Mouse (Mus musculus) lung, postnatal 36 days (tissue): ENCODE results near the gene Ntpcr.
A peak's percentile ranks its signal among the peaks of the same experiment; 100 is the strongest.

ENCODE experiments used
- DNase-seq: peaks from one replicate; pipeline ENCODE4 v3.0.0; 2022; ENCODE audit warnings: mixed read lengths

Gene Ntpcr

DNA sequence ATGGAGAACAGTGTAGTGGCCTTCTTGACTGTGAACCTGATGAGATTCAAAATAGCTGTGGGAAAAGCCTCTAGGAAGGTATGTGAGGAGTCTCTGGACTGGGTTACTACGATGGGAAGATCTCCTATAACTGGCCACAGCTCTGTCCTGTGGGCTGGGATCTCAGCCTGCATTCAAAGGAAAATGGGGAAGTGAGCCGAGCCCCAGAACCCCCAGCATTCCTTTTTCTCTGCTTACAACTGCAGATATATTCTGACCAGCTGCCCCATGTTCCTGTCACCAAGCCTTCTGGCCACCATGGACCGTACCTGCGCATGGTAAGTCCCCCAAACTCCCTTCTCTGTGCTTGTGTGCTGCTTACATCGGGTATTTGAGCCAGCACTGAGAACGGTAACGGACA is at the start of gene Ntpcr:
Gene Ntpcr, plus strand, starts transcription at position 218 of the 400 bp plus-strand sequence.
- DNase-seq = no peak

- no peak for DNase-seq
Measured at GRCm38 (mm10) chr8:125680851-125681408, 48.8 kb upstream of the Ntpcr start.

GRCm38 (mm10) chr8:125685216-125685760 is 44.5 kb upstream of the Ntpcr start:
- DNase-seq = no peak

DNA sequence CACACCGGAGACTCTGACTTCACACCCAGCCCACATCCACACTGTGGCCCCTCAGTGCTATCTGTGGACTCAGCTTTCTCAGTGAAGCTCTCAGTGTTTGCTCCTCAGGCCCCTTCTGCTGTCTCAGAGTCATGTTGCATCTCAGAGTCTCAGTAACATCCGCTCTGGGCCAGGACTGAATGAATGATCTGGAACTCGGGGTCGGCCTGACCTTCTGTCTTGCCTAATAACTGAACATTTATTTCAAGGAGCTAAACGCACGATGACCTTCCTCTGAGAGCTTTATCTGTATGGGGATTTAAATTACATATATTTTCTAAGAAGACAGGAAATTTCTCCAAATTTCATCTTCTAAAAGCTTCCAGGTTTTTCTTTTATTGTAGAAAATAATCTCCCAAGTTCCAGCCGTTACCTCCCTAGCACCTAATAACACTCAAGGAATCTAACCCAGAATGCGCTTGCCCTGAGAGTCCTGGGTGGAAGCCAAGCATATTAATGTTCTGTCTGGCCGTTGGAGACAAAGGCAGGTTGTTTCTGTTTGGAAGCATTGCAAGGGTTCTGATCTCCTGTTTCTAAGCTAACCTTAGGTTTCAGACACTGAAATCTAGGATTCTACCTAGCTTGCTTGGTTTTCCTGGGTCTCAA is 43.4 kb upstream of the Ntpcr start:
- no peak for DNase-seq

DNA sequence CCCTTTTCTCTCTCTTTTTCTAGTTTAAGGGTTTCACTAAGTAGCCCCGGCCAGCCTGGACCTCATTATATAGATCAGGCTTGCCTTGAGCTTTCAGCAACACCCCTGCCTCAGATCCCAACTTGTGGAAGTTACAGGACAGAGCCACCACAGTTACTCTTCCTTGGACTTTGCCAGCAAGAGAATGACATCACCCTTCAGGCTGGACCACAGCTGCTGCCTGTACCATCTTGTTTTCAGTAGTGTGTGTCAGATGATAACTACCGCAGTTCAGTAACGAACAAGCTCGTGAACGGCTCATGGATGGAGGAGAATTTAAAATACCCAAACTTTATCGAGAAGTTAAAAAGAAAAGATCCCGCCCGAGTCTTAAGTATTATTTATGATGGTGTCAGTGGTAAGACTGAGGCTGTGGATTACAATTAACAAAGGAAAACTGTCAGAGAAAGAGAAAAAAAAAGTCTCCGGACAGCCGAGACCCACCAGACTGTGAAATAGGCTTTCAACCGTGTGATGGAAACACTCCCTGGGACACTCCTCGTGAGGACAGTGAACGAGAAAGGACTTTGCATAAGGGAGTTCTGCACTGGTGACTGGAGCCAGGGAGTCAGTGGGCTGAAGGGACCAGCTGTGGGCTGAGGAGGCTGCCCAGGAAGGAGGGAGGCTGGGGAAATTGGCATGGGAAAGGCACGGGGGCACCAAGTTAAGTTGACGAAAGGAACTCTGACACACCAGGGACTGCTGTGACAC is 39.4 kb upstream of the Ntpcr start:
- DNase-seq = no peak

- no peak for DNase-seq
Measured at GRCm38 (mm10) chr8:125690961-125691360, 38.8 kb upstream of the Ntpcr start.

- no peak for DNase-seq
Measured at GRCm38 (mm10) chr8:125692447-125692846, 37.3 kb upstream of the Ntpcr start.

DNA sequence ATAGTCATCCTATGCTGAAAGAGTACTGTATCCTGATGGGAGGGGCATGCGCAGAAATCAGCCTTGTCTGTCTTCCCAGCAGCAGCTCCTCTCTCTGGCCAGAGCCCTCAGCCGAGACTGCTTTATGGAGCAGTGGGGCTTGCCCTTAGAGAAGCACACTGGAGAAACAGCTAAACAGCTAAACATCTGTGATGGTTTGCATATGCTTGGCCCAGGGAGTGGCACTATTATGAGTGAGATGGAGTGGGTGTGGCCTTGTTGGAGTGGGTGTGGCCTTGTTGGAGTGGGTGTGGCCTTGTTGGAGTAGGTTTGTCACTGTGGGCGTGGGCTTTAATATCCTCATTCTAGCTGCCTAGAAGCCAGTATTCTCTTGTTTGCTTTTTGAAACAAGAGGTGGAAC is 36.6 kb upstream of the Ntpcr start:
- DNase-seq = no peak

DNA sequence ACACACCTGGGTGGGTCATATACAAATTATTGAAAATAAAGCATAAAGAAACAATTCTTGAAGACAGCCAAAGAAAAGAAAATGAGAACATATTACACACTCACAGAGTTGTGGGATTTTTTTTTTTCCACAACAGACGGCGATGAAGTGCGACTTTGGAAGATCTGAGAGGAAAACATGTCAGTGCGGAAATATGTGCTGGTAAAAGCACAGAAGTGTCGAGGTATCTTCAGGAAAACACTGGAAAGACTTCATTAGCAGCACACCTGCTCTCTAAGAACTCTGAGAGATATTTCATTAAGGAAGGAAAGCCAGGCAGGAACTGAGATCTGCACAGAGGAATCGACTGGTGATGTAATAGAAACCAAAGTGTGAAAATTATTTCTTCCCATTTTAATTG is 33.8 kb upstream of the Ntpcr start:
- no peak for DNase-seq

DNA sequence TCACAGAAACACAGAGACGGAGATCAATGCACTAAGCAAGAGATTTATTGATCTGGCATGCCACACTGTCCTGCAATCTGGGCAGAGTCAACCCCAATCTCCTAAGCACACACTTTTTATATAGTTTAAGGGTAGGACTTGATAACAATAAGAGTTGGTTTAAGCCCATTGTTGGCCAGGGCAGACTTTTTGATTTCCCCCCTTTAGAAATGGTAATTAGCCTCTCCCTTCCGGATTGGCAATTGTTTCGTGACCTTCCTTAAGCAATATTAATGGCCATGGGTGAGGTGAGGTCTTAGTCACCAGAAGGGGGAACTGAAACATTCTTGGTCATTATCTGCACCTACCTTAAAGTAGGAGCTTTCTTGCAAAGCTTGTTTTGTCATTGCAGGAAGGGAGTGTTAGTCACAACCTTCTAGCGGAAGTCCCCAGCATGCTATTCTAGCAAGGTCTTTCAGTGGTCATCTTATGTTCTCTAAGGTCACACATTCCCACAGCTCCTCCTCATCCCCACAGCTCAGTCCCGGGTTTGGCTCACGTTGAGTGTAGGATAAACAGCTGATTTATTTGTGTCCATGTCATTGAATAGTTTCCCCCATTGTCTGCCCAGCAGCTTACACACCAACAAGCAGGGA is 30.3 kb upstream of the Ntpcr start:
- no peak for DNase-seq

- DNase-seq = no peak
Measured at GRCm38 (mm10) chr8:125700407-125700806, 29.4 kb upstream of the Ntpcr start.

GRCm38 (mm10) chr8:125702868-125703473 is 26.8 kb upstream of the Ntpcr start:
- no peak for DNase-seq

- DNase-seq = no peak
Measured at GRCm38 (mm10) chr8:125704434-125704833, 25.3 kb upstream of the Ntpcr start.

- no peak for DNase-seq
Measured at GRCm38 (mm10) chr8:125705816-125706215, 23.9 kb upstream of the Ntpcr start.

- DNase-seq = no peak
Measured at GRCm38 (mm10) chr8:125709171-125709570, 20.6 kb upstream of the Ntpcr start.

GRCm38 (mm10) chr8:125711514-125711913 is 18.2 kb upstream of the Ntpcr start:
- no peak for DNase-seq

GRCm38 (mm10) chr8:125716211-125716610 is 13.6 kb upstream of the Ntpcr start:
- no peak for DNase-seq

DNA sequence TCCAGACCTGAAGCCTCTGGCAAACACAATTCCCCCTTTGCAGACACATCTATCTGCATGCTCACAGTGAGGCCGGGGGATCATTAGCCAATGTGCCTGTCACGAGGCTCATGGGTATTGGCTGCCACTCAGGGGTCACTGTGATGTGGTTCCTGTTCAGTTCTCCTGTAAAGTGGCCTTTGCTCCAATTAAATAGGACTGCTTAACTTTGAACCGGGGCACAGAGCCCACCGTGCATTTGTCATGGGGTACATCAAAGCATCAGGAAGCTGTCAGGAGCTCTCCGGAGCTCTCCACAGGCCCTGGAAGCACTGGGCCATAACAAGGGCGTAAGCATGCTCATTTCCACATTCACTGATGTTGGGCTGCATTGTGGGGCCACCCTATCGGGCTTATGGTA is 13.2 kb upstream of the Ntpcr start:
- no peak for DNase-seq

DNA sequence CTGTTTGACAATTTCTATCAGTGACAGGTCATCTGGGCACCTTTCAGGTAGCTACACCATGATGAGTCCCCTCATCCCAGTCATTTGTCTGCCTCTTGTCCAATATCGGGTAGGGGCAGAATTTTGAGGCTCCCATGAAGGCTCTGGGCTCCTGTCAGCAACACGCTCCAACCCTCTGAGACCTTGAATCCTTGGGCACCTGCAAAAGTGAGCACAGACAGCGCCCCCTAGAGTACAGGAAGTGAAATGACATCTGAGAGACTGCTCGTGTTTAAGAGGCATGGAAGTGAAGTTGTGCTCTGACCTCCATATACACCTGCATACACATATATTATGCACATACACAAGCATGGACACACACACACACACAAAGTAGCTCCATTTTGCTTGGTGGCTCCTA is 10.8 kb upstream of the Ntpcr start:
- DNase-seq = no peak

DNA sequence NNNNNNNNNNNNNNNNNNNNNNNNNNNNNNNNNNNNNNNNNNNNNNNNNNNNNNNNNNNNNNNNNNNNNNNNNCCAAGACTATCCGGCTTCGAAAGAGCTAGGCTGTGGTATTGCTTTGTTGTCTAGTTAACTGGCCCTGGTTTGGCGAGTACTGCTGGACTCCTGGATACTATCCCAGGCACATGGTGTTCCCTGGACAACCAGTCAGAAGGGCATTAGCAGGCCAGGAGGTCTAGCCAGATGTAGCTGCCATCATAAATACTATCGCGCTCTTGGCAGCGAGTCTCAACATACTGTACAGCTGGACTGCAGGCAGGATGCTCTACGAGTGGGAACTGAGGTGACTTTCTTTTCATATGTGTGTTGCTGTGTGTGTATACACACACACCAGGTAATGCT is 7.1 kb upstream of the Ntpcr start:
- no peak for DNase-seq

DNA sequence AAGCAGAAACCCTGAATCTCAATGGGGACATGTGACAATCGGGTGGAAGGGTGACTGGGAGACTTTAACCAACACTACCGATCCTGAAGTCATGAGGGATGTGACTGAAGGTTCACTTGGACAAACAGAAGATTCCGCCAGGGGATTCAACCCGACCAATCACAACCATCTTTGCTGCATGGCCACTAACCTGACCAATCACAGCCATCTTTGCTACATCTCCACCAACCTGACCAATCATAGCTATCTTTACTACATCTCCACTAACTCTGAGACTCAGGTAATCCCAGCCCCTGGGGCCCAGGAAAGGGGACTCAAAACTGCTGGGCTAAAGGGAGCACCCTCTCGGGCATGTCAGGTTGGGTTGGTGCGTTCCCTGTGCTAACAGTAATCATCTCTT is 6.3 kb upstream of the Ntpcr start:
- no peak for DNase-seq

GRCm38 (mm10) chr8:125725037-125725820 is 4.5 kb upstream of the Ntpcr start:
- peak; percentile 58 for DNase-seq
